Mouse (Mus musculus): ENCODE results near the gene Hmgb1. TPM values are rescaled to one million over a fixed set of nuclear protein-coding genes. Genes with fewer than 3 reads are reported as not detected.

Hmgb1 gene
- polyA plus RNA-seq, 1 experiment = 18.9 TPM

DNA sequence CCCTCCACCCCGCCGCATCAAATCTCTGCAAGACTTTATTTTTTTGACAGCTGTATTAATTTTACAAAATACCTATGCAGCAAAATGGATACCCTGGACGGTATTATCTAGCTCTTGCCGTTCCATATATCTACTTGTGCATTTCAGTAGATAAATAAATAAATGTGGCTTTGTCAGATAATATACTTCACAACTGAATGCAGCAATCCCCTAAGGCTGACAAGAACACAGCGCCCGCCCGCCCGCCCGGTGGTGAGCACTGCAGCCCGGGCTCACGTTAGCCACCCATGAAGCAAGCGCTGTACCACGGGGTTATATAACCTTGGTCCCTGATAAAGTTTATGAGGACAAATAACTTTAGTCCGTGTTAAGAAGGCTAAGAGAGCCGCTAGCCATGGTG, 76.1 kb downstream of the Hmgb1 start:
- Histone ChIP-seq H3K4me1 (ENCODE audit: control insufficient read depth, insufficient read depth, insufficient read length) (no peaks in the 10 kb centered on the region), H3K27ac (ENCODE audit: insufficient read depth, low read length) (no peak overlapping the region), H3K36me3 (ENCODE audit: control insufficient read depth, insufficient read depth, low read length) (no peaks in the 10 kb centered on the region), H3K27me3 (ENCODE audit: control insufficient read depth, insufficient read depth, low read length) (no peaks in the 10 kb centered on the region), H3K4me3 (ENCODE audit: extremely low read depth, insufficient read depth, insufficient read length) (no peak overlapping the region)
- DNase-seq (ENCODE audit: low read depth in 1 of 2, low spot score in 2 of 2) = no peak
- 87% methylated on average over 15 of the region's 15 CpGs for WGBS
- TF ChIP-seq POLR2A (IDR thresholded peaks at IDR 0.05; ENCODE audit: low read depth, low read length) (no peak), CTCF (IDR thresholded peaks at IDR 0.05; ENCODE audit: extremely low read depth, insufficient read depth, insufficient read length, insufficient replicate concordance) (no peak)

DNA sequence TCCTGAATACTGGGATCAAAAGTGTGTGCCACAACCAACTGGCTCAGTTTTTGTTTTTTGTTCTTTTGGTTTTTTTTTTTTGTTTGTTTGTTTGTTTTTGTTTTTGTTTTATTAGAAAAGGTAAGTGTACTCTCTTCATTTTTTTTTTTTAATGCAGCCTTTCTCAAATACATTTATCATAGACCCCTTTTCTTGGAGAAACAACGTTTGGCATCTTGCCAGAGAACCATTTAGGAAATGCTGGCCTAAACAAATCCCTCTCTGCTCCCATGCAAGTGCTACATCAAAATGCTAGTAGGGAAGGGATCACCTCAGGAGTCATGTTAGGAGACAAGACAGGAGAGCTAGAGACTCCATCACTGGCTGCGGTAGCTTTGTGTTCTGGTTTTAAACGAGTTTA, 76.7 kb downstream of the Hmgb1 start:
- no peak for DNase-seq (ENCODE audit: low read depth in 1 of 2, low spot score in 2 of 2)
- Histone ChIP-seq H3K4me1 (ENCODE audit: control insufficient read depth, insufficient read depth, insufficient read length) (no peaks in the 10 kb centered on the region), H3K36me3 (ENCODE audit: control insufficient read depth, insufficient read depth, low read length) (no peaks in the 10 kb centered on the region), H3K27ac (ENCODE audit: insufficient read depth, low read length) (no peak overlapping the region), H3K4me3 (ENCODE audit: extremely low read depth, insufficient read depth, insufficient read length) (no peak overlapping the region), H3K27me3 (ENCODE audit: control insufficient read depth, insufficient read depth, low read length) (no peaks in the 10 kb centered on the region)
- TF ChIP-seq CTCF (IDR thresholded peaks at IDR 0.05; ENCODE audit: extremely low read depth, insufficient read depth, insufficient read length, insufficient replicate concordance) (no peak), POLR2A (IDR thresholded peaks at IDR 0.05; ENCODE audit: low read depth, low read length) (no peak)
- WGBS = 78% methylated on average over 3 of the region's 3 CpGs

DNA sequence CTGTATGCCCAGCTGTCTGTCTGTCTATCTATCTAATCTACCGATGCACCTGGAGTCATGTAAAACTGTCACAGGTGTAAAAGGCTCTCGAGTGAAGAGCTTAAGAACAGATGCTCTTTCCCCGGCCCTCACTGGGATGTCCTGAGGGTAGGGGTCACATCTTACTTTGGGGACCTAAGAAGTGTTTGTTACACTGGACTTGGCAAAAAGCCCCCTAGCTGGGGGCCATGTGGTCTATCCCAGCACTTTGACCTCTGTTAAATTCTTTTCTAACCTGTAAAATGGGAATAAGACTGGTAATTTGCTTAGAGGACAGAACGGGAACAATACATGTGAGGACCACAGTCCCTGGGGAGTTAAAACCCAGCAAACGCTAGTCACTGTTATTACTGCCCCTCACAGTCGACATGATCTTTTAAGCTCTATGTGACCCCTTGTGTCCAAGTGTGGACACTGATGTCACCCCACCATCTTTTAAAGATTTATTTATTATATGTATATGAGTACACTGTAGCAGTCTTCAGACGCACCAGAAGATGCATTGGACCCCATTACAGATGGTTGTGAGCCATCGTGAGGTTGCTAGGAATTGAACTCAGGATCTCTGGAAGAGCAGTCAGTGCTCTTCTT, 80.1 kb downstream of the Hmgb1 start:
- H3K27ac ChIP-seq (ENCODE audit: insufficient read depth, low read length) = no peak overlapping the region
- TF ChIP-seq CTCF (IDR thresholded peaks at IDR 0.05; ENCODE audit: extremely low read depth, insufficient read depth, insufficient read length, insufficient replicate concordance) (no peak), POLR2A (IDR thresholded peaks at IDR 0.05; ENCODE audit: low read depth, low read length) (no peak)
- H3K27me3 ChIP-seq (ENCODE audit: control insufficient read depth, insufficient read depth, low read length) = no peaks in the 10 kb centered on the region
- no peak overlapping the region for H3K4me3 ChIP-seq (ENCODE audit: extremely low read depth, insufficient read depth, insufficient read length)
- 77% methylated on average over 8 of the region's 8 CpGs for WGBS
- no peak for DNase-seq (ENCODE audit: low read depth in 1 of 2, low spot score in 2 of 2)
- no peaks in the 10 kb centered on the region for H3K4me1 ChIP-seq (ENCODE audit: control insufficient read depth, insufficient read depth, insufficient read length)
- no peaks in the 10 kb centered on the region for H3K36me3 ChIP-seq (ENCODE audit: control insufficient read depth, insufficient read depth, low read length)

DNA sequence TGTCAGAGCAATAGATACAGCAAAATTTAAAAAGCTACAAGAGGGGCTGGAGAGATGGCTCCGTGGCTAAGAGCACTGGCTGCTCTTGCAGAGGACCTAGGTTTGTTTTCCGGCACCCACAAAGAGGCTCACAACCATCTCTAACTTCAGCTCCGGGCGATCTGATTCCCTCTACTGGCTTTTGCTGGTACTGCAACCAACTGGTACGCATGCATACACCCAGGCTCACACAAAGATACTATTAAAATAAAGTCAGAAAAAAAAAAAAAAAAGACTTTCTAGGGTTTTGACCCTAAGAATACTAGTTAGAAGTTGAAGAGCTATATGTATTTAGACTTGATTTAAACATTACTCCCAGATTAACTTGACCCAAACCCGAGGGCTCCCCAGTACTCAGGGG, 82.4 kb downstream of the Hmgb1 start:
- WGBS = 89% methylated on average over 6 of the region's 6 CpGs

DNA sequence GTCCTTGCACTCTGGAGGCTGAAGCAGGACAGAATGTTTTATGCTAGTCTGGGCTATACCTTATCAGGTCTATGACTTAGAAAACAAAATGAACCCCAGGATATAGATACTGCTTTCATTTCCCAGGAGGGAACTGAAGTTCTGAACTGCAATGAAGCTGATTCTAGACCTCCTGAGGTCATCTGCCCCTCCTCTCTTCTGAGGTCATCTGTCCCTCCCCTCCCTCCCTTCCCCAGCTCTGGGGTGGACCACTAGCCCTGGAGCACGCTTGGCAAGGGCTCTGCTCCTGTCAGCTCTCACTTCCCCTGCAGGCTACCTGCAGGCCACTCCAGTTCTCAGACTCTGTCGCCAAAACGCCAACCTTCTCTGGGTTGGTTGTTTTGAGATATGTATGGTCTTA, 84.2 kb downstream of the Hmgb1 start:
- Histone ChIP-seq H3K27ac (ENCODE audit: insufficient read depth, low read length) (no peak overlapping the region), H3K4me1 (ENCODE audit: control insufficient read depth, insufficient read depth, insufficient read length) (no peaks in the 10 kb centered on the region), H3K27me3 (ENCODE audit: control insufficient read depth, insufficient read depth, low read length) (no peaks in the 10 kb centered on the region), H3K4me3 (ENCODE audit: extremely low read depth, insufficient read depth, insufficient read length) (no peak overlapping the region), H3K36me3 (ENCODE audit: control insufficient read depth, insufficient read depth, low read length) (no peaks in the 10 kb centered on the region)
- no peak for TF ChIP-seq CTCF (IDR thresholded peaks at IDR 0.05; ENCODE audit: extremely low read depth, insufficient read depth, insufficient read length, insufficient replicate concordance)
- 83% methylated on average over 3 of the region's 3 CpGs for whole genome bisulfite sequencing
- no peak for DNase-seq (ENCODE audit: low read depth in 1 of 2, low spot score in 2 of 2)

More for the DNA sequence above, 82.4 kb downstream of the Hmgb1 start:
- Histone ChIP-seq H3K4me1 (ENCODE audit: control insufficient read depth, insufficient read depth, insufficient read length) (no peaks in the 10 kb centered on the region), H3K27ac (ENCODE audit: insufficient read depth, low read length) (no peak overlapping the region), H3K36me3 (ENCODE audit: control insufficient read depth, insufficient read depth, low read length) (no peaks in the 10 kb centered on the region), H3K27me3 (ENCODE audit: control insufficient read depth, insufficient read depth, low read length) (no peaks in the 10 kb centered on the region), H3K4me3 (ENCODE audit: extremely low read depth, insufficient read depth, insufficient read length) (no peak overlapping the region)
- no peak for DNase-seq (ENCODE audit: low read depth in 1 of 2, low spot score in 2 of 2)
- no peak for TF ChIP-seq CTCF (IDR thresholded peaks at IDR 0.05; ENCODE audit: extremely low read depth, insufficient read depth, insufficient read length, insufficient replicate concordance)
- no peak for TF ChIP-seq POLR2A (IDR thresholded peaks at IDR 0.05; ENCODE audit: low read depth, low read length)

DNA sequence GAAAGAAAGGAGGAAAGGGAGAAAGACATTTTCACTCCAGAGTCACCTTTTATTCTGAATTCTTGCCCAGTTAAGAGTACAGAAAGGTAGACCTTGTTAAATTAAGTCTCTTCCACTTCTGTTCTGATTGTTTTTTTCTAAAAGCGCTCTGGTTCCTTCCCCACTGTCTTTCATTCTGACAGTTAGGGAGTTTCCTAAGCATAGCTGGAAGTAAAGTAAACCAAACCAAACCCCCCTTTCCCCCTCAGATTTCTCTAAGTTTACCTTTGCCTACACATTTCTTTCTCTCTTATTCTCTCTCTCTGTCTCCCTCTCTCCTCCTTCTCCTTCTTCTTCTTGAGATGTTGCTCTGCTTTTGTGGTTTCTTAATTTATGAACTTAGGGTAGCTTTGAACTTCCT, 85.3 kb downstream of the Hmgb1 start:
- Histone ChIP-seq H3K27me3 (ENCODE audit: control insufficient read depth, insufficient read depth, low read length) (no peaks in the 10 kb centered on the region), H3K36me3 (ENCODE audit: control insufficient read depth, insufficient read depth, low read length) (no peaks in the 10 kb centered on the region), H3K27ac (ENCODE audit: insufficient read depth, low read length) (no peak overlapping the region), H3K4me1 (ENCODE audit: control insufficient read depth, insufficient read depth, insufficient read length) (no peaks in the 10 kb centered on the region), H3K4me3 (ENCODE audit: extremely low read depth, insufficient read depth, insufficient read length) (no peak overlapping the region)
- DNase-seq (ENCODE audit: low read depth in 1 of 2, low spot score in 2 of 2) = no peak
- 84% methylated on average over 1 of the region's 1 CpGs for WGBS
- TF ChIP-seq POLR2A (IDR thresholded peaks at IDR 0.05; ENCODE audit: low read depth, low read length) (no peak), CTCF (IDR thresholded peaks at IDR 0.05; ENCODE audit: extremely low read depth, insufficient read depth, insufficient read length, insufficient replicate concordance) (no peak)

DNA sequence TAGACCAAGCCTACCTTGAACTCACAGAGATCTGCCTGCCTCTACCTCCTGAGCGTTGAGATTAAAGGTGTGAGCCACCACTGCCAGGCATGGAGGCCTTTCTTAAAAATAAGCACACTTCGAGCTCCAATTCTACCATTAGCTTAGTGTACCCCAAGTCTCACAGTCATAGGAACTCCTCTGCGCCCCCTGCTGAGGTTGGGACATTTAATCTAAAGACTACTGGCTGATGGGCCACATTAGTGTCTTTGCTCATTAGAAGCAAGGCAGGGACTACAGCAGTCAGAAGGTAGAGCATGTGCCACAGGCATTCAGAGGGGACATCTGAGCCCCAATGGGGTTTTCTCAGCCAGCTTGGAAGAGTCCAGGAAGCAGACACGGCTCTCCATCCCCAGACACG, 86.4 kb downstream of the Hmgb1 start:
- 86% methylated on average over 5 of the region's 5 CpGs for WGBS
- no peaks in the 10 kb centered on the region for H3K36me3 ChIP-seq (ENCODE audit: control insufficient read depth, insufficient read depth, low read length)
- no peak overlapping the region for H3K27ac ChIP-seq (ENCODE audit: insufficient read depth, low read length)
- TF ChIP-seq CTCF (IDR thresholded peaks at IDR 0.05; ENCODE audit: extremely low read depth, insufficient read depth, insufficient read length, insufficient replicate concordance) = no peak
- no peak for TF ChIP-seq POLR2A (IDR thresholded peaks at IDR 0.05; ENCODE audit: low read depth, low read length)
- H3K27me3 ChIP-seq (ENCODE audit: control insufficient read depth, insufficient read depth, low read length) = no peaks in the 10 kb centered on the region
- no peaks in the 10 kb centered on the region for H3K4me1 ChIP-seq (ENCODE audit: control insufficient read depth, insufficient read depth, insufficient read length)
- DNase-seq (ENCODE audit: low read depth in 1 of 2, low spot score in 2 of 2) = no peak
- no peak overlapping the region for H3K4me3 ChIP-seq (ENCODE audit: extremely low read depth, insufficient read depth, insufficient read length)
